Mouse (Mus musculus): Measurements from ENCODE around the gene Tm9sf1. TPM values are rescaled to one million over a fixed set of nuclear protein-coding genes. Genes with fewer than 3 reads are reported as not detected.

Gene Tm9sf1
- total and polyA plus RNA-seq, 2 experiments from 2014 or later = 47.7 to 54.3 TPM

DNA sequence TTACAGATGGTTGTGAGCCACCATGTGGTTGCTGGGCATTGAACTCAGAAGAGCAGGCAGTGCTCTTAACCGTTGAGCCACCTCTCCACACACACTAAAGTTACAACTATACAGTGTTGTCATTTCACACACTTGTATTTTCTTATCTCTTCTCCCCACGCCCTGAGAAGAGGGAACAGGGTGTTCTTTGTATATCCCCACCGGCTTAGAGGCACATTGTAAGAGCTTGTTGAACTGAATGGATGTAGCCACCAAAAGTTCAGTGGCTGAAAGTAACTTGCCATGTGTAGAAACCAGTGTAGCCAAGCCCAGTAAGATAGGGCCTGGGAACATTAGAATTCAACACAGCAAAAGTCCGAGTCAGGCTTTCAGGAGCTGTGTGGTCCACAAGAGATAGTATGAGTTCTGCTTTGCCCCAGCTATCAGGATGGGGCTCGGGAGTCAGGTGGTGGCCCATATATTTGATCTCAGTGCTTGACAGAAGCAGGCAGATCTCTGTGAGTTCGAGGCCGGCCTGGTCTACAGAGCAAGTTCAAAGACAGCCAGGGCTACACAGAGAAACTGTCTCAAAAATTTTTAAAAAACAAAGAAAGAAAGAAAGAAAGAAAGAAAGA is 28.9 kb downstream of the Tm9sf1 start:
- ATAC-seq (ENCODE audit: low FRiP score) (no peak), DNase-seq (ENCODE audit: low spot score) (no peak)
- no peak for TF ChIP-seq CTCF (IDR thresholded peaks at IDR 0.05)
- Histone ChIP-seq H3K4me2 (ENCODE audit: low read depth, low read length, poor library complexity, severe bottlenecking) (no peak overlapping the region), H3K36me3 (ENCODE audit: insufficient read depth, low read length) (0 out of 2 replicates have a peak, but pooled peaks cover 2% of the 10 kb centered on the region), H3K27ac (ENCODE audit: low read depth, low read length) (no peak overlapping the region), H3K4me3 (ENCODE audit: low read depth, low read length) (no peak overlapping the region), H3K9me3 (ENCODE audit: low read length) (no peaks in the 10 kb centered on the region), H3K9ac (replicated peaks; ENCODE audit: low read length, poor library complexity, severe bottlenecking) (no peak overlapping the region), H3K4me1 (ENCODE audit: insufficient read depth, low read length) (no peaks in the 10 kb centered on the region), H3K27me3 (ENCODE audit: insufficient read depth, low read length) (no peaks in the 10 kb centered on the region)
- 89% methylated on average over 7 of the region's 7 CpGs for WGBS

DNA sequence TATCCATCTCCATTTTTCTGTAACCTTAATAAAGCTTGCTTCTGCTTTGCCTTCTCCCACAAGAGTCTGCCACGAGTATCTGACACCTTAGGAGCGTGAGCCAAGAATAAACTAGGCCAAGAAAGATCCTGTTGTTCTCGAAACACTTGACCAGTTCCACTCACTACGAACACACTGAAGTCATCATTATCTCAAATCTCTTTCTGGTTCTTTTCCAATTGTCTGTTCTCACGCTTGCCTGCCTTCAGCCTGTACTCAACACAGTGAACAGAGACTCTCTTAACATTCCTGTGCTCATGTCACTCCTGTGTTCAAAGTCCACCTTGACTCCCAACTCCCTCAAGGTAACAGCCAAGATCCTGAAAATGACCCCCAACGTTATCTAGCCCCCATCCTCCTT is 30.3 kb downstream of the Tm9sf1 start:
- ATAC-seq (ENCODE audit: low FRiP score) (no peak), DNase-seq (ENCODE audit: low spot score) (no peak)
- 62% methylated on average over 6 of the region's 6 CpGs for WGBS
- Histone ChIP-seq H3K9ac (replicated peaks; ENCODE audit: low read length, poor library complexity, severe bottlenecking) (no peak overlapping the region), H3K27me3 (ENCODE audit: insufficient read depth, low read length) (no peaks in the 10 kb centered on the region), H3K4me2 (ENCODE audit: low read depth, low read length, poor library complexity, severe bottlenecking) (no peak overlapping the region), H3K36me3 (ENCODE audit: insufficient read depth, low read length) (peaks cover 11% of the 10 kb centered on the region), H3K4me3 (ENCODE audit: low read depth, low read length) (no peak overlapping the region), H3K9me3 (ENCODE audit: low read length) (no peaks in the 10 kb centered on the region), H3K27ac (ENCODE audit: low read depth, low read length) (no peak overlapping the region), H3K4me1 (ENCODE audit: insufficient read depth, low read length) (no peaks in the 10 kb centered on the region)
- TF ChIP-seq CTCF (IDR thresholded peaks at IDR 0.05) = no peak

DNA sequence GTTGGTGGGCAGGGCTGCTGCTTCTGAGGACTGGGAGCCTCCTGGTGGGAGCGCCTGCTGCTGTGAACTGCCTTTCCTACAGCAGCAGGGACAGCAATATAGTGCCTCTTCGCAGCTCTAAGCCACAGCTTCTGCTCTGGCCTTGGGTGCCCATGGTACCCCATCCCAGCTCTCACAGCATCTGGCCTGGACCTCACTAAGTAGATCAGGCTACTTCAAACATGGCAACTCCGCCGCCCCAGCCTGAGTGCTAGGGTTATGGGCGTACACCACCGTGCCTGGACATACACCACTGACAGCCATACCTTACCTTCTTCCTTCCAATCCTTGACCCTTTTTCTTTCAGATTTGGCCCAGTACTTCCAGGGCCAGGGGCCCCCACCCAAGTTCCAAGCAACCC is 35.3 kb downstream of the Tm9sf1 start:
- no peak for TF ChIP-seq CTCF (IDR thresholded peaks at IDR 0.05)
- H3K27me3 ChIP-seq (ENCODE audit: insufficient read depth, low read length) = no peaks in the 10 kb centered on the region
- H3K36me3 ChIP-seq (ENCODE audit: insufficient read depth, low read length) = peaks cover 41% of the 10 kb centered on the region
- H3K4me2 ChIP-seq (ENCODE audit: low read depth, low read length, poor library complexity, severe bottlenecking) = no peak overlapping the region
- DNase-seq (ENCODE audit: low spot score) = no peak
- no peak overlapping the region for H3K27ac ChIP-seq (ENCODE audit: low read depth, low read length)
- H3K9ac ChIP-seq (replicated peaks; ENCODE audit: low read length, poor library complexity, severe bottlenecking) = no peak overlapping the region
- no peaks in the 10 kb centered on the region for H3K9me3 ChIP-seq (ENCODE audit: low read length)
- 97% methylated on average over 6 of the region's 6 CpGs for WGBS
- no peak for ATAC-seq (ENCODE audit: low FRiP score)
- H3K4me3 ChIP-seq (ENCODE audit: low read depth, low read length) = no peak overlapping the region
- H3K4me1 ChIP-seq (ENCODE audit: insufficient read depth, low read length) = no peaks in the 10 kb centered on the region

DNA sequence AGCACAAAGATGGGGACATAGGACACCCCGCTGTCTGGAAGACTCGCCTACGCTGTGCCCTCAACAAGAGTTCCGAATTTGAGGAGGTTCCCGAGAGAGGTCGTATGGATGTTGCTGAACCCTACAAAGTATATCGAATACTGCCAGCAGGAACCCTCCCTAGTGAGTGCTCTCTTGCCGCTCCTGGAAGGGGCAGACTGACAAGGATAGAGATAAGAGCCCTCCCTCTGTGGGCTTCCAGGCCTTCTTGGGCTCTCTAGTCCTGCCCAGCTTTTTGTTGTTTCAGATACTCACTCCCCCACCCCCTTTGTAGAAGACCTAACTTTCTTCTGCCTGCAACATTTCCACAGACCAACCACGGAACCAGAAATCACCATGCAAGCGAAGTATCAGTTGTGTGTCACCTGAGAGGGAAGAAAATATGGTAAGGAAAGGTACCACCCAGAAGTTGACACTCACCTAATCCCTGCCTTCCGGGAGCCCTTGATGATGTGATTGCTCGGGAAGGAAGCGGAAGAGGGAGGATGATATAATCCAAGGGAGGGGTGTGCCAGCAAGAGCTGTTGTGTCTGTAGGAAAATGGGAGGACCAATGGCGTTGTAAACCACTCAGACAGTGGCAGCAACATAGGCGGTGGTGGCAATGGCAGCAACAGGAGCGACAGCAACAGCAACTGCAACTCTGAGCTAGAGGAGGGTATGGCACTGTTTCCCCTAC is 37.7 kb downstream of the Tm9sf1 start:
- Histone ChIP-seq H3K4me3 (ENCODE audit: low read depth, low read length) (no peak overlapping the region), H3K9me3 (ENCODE audit: low read length) (no peaks in the 10 kb centered on the region), H3K36me3 (ENCODE audit: insufficient read depth, low read length) (peaks cover 64% of the 10 kb centered on the region), H3K9ac (replicated peaks; ENCODE audit: low read length, poor library complexity, severe bottlenecking) (no peak overlapping the region), H3K4me2 (ENCODE audit: low read depth, low read length, poor library complexity, severe bottlenecking) (no peak overlapping the region), H3K27ac (ENCODE audit: low read depth, low read length) (no peak overlapping the region), H3K27me3 (ENCODE audit: insufficient read depth, low read length) (no peaks in the 10 kb centered on the region), H3K4me1 (ENCODE audit: insufficient read depth, low read length) (no peaks in the 10 kb centered on the region)
- WGBS = 95% methylated on average over 16 of the region's 16 CpGs
- TF ChIP-seq CTCF (IDR thresholded peaks at IDR 0.05) = no peak
- DNase-seq (ENCODE audit: low spot score) (no peak), ATAC-seq (ENCODE audit: low FRiP score) (no peak)

- no peak overlapping the region for H3K9ac ChIP-seq (replicated peaks; ENCODE audit: low read length, poor library complexity, severe bottlenecking)
- no peaks in the 10 kb centered on the region for H3K9me3 ChIP-seq (ENCODE audit: low read length)
- H3K4me3 ChIP-seq (ENCODE audit: low read depth, low read length) = no peak overlapping the region
- H3K36me3 ChIP-seq (ENCODE audit: insufficient read depth, low read length) = peaks cover 71% of the 10 kb centered on the region
- no peaks in the 10 kb centered on the region for H3K27me3 ChIP-seq (ENCODE audit: insufficient read depth, low read length)
- H3K27ac ChIP-seq (ENCODE audit: low read depth, low read length) = peak overlapping the region; percentile 68; the same call in 1 of the 2 replicates
- no peak overlapping the region for H3K4me2 ChIP-seq (ENCODE audit: low read depth, low read length, poor library complexity, severe bottlenecking)
- 86% methylated on average over 11 of the region's 11 CpGs for WGBS
- no peaks in the 10 kb centered on the region for H3K4me1 ChIP-seq (ENCODE audit: insufficient read depth, low read length)
- ATAC-seq (ENCODE audit: low FRiP score) (no peak), DNase-seq (ENCODE audit: low spot score) (no peak)
- TF ChIP-seq CTCF (IDR thresholded peaks at IDR 0.05) = no peak
These were observed 38.8 kb downstream of the Tm9sf1 start for GRCm38 (mm10) chr14:55604823-55605222.
